Mouse (Mus musculus) MEL (cell line): ENCODE measurements at regions not wholly inside any gene's neighbourhood (a gene's known extent, or its start where the extent isn't known, plus 50 kb on each side); places are given as distances from the start of the nearest gene placed in this dataset.

Source experiments
- DNase-seq: peaks from one replicate; pipeline ENCODE4 v3.0.0; 2011; ENCODE audit warnings: low read depth, low spot score
- H3K27ac ChIP-seq: 2 replicates; pipeline ENCODE4 v1.5.1; 2012; ENCODE audit warnings: low read depth, mild to moderate bottlenecking, control low read depth, low read length, moderate library complexity; ENCODE audit not compliant: control insufficient read depth
- H3K27me3 ChIP-seq, 2 experiments: fragments of 150-350 bp in 1 of 2; sonication (generic) in 1 of 2; 2 replicates each; pipeline ENCODE4 v1.6.1; 2012; ENCODE audit warnings: low read length in 2 of 2, mild to moderate bottlenecking in 2 of 2, improper control_type of control experiment in 1 of 2, moderate library complexity in 1 of 2; ENCODE audit not compliant: insufficient read depth in 2 of 2, control insufficient read depth in 1 of 2
- H3K36me3 ChIP-seq, 2 experiments: 2 replicates each; pipeline ENCODE4 v1.6.1; 2012 to 2014; ENCODE audit warnings: low read length in 2 of 2, improper control_type of control experiment in 1 of 2, inconsistent platforms in 1 of 2, mild to moderate bottlenecking in 1 of 2; ENCODE audit not compliant: insufficient read depth in 2 of 2, control insufficient read depth in 1 of 2
- H3K4me1 ChIP-seq, 2 experiments: fragments of 150-350 bp in 1 of 2; sonication (generic) in 1 of 2; 2 replicates each; pipeline ENCODE4 v1.6.1; 2012; ENCODE audit warnings: low read length in 2 of 2, improper control_type of control experiment in 1 of 2, mild to moderate bottlenecking in 1 of 2; ENCODE audit not compliant: insufficient read depth in 2 of 2, control insufficient read depth in 1 of 2
- H3K4me3 ChIP-seq, 2 experiments: fragments of 150-350 bp in 1 of 2; sonication (generic) in 1 of 2; 2 replicates each; pipeline ENCODE4 v1.5.1; 2012; ENCODE audit warnings: low read depth in 2 of 2, low read length in 2 of 2, mild to moderate bottlenecking in 2 of 2, moderate library complexity in 2 of 2, control low read depth in 1 of 2, improper control_type of control experiment in 1 of 2; ENCODE audit not compliant: control insufficient read depth in 1 of 2, insufficient read depth in 1 of 2
- H3K79me2 ChIP-seq: 2 replicates; pipeline ENCODE4 v1.6.1; 2012; ENCODE audit warnings: mild to moderate bottlenecking, low read length, moderate library complexity; ENCODE audit not compliant: control insufficient read depth, poor library complexity, insufficient read depth
- H3K9ac ChIP-seq: 2 replicates; pipeline ENCODE4 v1.6.1; 2012; ENCODE audit warnings: low read depth, mild to moderate bottlenecking, control low read depth, low read length, moderate library complexity; ENCODE audit not compliant: control insufficient read depth, poor library complexity, severe bottlenecking
- H3K9me3 ChIP-seq: fragments of 150-350 bp; sonication (generic); replicated peaks from 2 replicates; pipeline ENCODE4 v1.6.1; 2012; ENCODE audit warnings: mild to moderate bottlenecking, low read length, improper control_type of control experiment, moderate library complexity; ENCODE audit not compliant: insufficient read depth
- BHLHE40 ChIP-seq: IDR thresholded peaks from 2 replicates; pipeline ENCODE4 v1.6.1; 2012; ENCODE audit warnings: low read depth, mild to moderate bottlenecking, inconsistent platforms, low read length, improper control_type of control experiment, borderline replicate concordance
- CHD1 ChIP-seq: IDR thresholded peaks from 2 replicates; pipeline ENCODE4 v1.6.1; 2012; ENCODE audit warnings: low read depth, mild to moderate bottlenecking, inconsistent platforms, low read length, improper control_type of control experiment
- CHD2 ChIP-seq: IDR thresholded peaks from 2 replicates; pipeline ENCODE4 v1.6.1; 2011; ENCODE audit warnings: low read length, improper control_type of control experiment
- E2F4 ChIP-seq: IDR thresholded peaks from 2 replicates; pipeline ENCODE4 v1.6.1; 2011; ENCODE audit warnings: low read depth, low read length, improper control_type of control experiment, borderline replicate concordance
- ELF1 ChIP-seq: IDR thresholded peaks from 2 replicates; pipeline ENCODE4 v1.6.1; 2014; ENCODE audit warnings: low read depth, mild to moderate bottlenecking, inconsistent platforms, low read length, improper control_type of control experiment, moderate library complexity
- ETS1 ChIP-seq: IDR thresholded peaks from 2 replicates; pipeline ENCODE4 v1.6.1; 2012; ENCODE audit warnings: low read depth, mild to moderate bottlenecking, inconsistent platforms, low read length, improper control_type of control experiment, moderate library complexity
- GABPA ChIP-seq: IDR thresholded peaks from 2 replicates; pipeline ENCODE4 v1.6.1; 2012; ENCODE audit warnings: low read depth, mild to moderate bottlenecking, inconsistent platforms, low read length, improper control_type of control experiment, moderate library complexity
- GATA1 ChIP-seq: IDR thresholded peaks from 2 replicates; pipeline ENCODE4 v1.6.1; 2011; ENCODE audit warnings: low read depth, low read length, improper control_type of control experiment
- JUND ChIP-seq: IDR thresholded peaks from 2 replicates; pipeline ENCODE4 v1.6.1; 2011; ENCODE audit warnings: low read depth, mild to moderate bottlenecking, improper control_type of control experiment, low read length
- KAT2A ChIP-seq: conservative IDR thresholded peaks from 2 replicates; pipeline ENCODE4 v1.6.1; 2012; ENCODE audit warnings: low read depth, low read length, improper control_type of control experiment, inconsistent platforms
- MEF2A ChIP-seq: IDR thresholded peaks from 2 replicates; pipeline ENCODE4 v1.6.1; 2014; ENCODE audit warnings: low read depth, mild to moderate bottlenecking, inconsistent platforms, low read length, improper control_type of control experiment; ENCODE audit not compliant: poor library complexity, insufficient replicate concordance, severe bottlenecking; ENCODE audit errors: extremely low read depth
- MXI1 ChIP-seq: IDR thresholded peaks from 2 replicates; pipeline ENCODE4 v1.6.1; 2011; ENCODE audit warnings: mild to moderate bottlenecking, low read depth, low read length, improper control_type of control experiment
- MYC ChIP-seq: IDR thresholded peaks from 2 replicates; pipeline ENCODE4 v1.6.1; 2011; ENCODE audit warnings: low read depth, mild to moderate bottlenecking, low read length, improper control_type of control experiment, moderate library complexity
- NELFE ChIP-seq: IDR thresholded peaks from 2 replicates; pipeline ENCODE4 v1.6.1; 2011; ENCODE audit warnings: low read depth, low read length, improper control_type of control experiment
- NRF1 ChIP-seq: IDR thresholded peaks from 2 replicates; pipeline ENCODE4 v1.6.1; 2014; ENCODE audit warnings: low read depth, mild to moderate bottlenecking, inconsistent platforms, low read length, improper control_type of control experiment, moderate library complexity; ENCODE audit not compliant: poor library complexity, insufficient read depth, severe bottlenecking
- POLR2A ChIP-seq, 2 experiments: IDR thresholded peaks; 2 replicates each; pipeline ENCODE4 v1.6.1; 2011 to 2012; ENCODE audit warnings: low read length in 2 of 2, mild to moderate bottlenecking in 2 of 2, control low read depth in 1 of 2, improper control_type of control experiment in 1 of 2, low read depth in 1 of 2, moderate library complexity in 1 of 2; ENCODE audit not compliant: control insufficient read depth in 1 of 2, insufficient read depth in 1 of 2, poor library complexity in 1 of 2
- RCOR1 ChIP-seq: IDR thresholded peaks from 2 replicates; pipeline ENCODE4 v1.6.1; 2012; ENCODE audit warnings: low read depth, mild to moderate bottlenecking, inconsistent platforms, low read length, improper control_type of control experiment
- TBP ChIP-seq: IDR thresholded peaks from 2 replicates; pipeline ENCODE4 v1.8.0; 2011; ENCODE audit warnings: low read depth, low read length, improper control_type of control experiment
- TCF12 ChIP-seq: IDR thresholded peaks from 2 replicates; pipeline ENCODE4 v1.6.1; 2014; ENCODE audit warnings: low read depth, mild to moderate bottlenecking, inconsistent platforms, low read length, improper control_type of control experiment, moderate library complexity
- USF1 ChIP-seq: IDR thresholded peaks from 2 replicates; pipeline ENCODE4 v1.6.1; 2014; ENCODE audit warnings: low read depth, mild to moderate bottlenecking, inconsistent platforms, low read length, improper control_type of control experiment, moderate library complexity
- USF2 ChIP-seq, 2 experiments: IDR thresholded peaks; 2 replicates each; pipeline ENCODE4 v1.6.1; 2011 to 2012; ENCODE audit warnings: improper control_type of control experiment in 2 of 2, low read length in 2 of 2, borderline replicate concordance in 1 of 2, inconsistent platforms in 1 of 2, low read depth in 1 of 2, mild to moderate bottlenecking in 1 of 2; ENCODE audit not compliant: insufficient read depth in 1 of 2
- ZMIZ1 ChIP-seq: IDR thresholded peaks from 2 replicates; pipeline ENCODE4 v1.6.1; 2012; ENCODE audit warnings: low read depth, mild to moderate bottlenecking, inconsistent platforms, low read length, improper control_type of control experiment, moderate library complexity

DNA sequence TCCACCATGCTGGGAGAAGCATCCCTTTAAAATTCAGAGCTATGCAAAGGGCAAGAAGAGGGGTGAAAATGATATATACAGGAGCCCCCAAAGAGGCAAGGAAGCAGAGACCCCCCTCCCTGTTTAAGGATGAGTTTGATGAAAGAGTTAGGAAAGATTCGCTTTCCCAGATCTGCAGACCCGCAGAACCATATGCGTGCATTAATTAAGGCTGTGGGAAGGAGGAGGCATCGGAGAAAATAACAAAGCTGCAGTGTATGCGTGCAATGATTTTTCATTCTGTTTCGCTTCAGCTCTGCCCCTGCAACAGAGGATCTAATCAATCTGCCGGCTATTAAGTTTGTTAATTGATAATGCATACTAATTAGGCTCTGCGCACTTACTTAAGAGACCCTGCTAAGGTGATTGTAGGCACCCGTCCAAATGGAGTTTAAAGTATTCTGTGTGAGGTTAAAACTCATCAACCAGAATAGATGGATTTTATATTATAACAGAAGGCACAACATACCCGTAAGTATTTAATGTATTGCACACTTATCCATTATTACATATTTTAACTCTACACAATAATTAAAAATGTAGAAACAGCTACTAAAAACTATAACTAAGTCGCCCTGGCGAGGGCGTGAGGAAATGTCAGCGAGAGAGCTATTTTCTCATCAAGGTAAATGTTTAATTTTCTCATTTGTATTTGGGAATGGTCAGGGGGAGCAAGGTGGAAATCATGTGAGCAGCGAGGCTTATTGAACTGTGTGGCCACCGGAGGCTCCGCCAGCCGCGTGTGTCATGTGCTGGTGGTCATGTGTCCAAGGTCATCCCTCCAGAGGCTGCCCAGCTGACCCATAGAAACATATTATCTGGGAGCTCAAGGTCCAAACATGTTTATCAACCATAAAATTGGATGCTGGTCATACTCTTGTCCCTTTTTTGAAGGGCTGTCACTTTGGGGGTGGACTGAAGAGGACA is 143.2 kb upstream of the Tbca start:
- no peaks in the 10 kb centered on the region for H3K9me3 ChIP-seq
- no peak overlapping the region for H3K4me3 ChIP-seq
- H3K27ac ChIP-seq: no peak overlapping the region
- no peak overlapping the region for H3K9ac ChIP-seq
- no peak for TF ChIP-seq TCF12
- TF ChIP-seq ETS1: no peak
- TF ChIP-seq GABPA: no peak
- no peak for TF ChIP-seq MEF2A
- no peak for TF ChIP-seq MYC
- no peak for TF ChIP-seq CHD1
- no peak for TF ChIP-seq ELF1
- no peak for TF ChIP-seq BHLHE40
- no peak for TF ChIP-seq TBP
- no peak for TF ChIP-seq POLR2A (IDR thresholded peaks at IDR 0.05; ENCODE audit: control insufficient read depth in 1 of 2, insufficient read depth in 1 of 2, low read depth in 1 of 2, low read length in 2 of 2, poor library complexity in 1 of 2)
- TF ChIP-seq MXI1: no peak
- no peak for TF ChIP-seq KAT2A
- no peak for TF ChIP-seq JUND
- peaks cover 0 to 1% of the 10 kb centered on the region in 2 experiments; a peak in 2 of 4 replicates for H3K27me3 ChIP-seq
- DNase-seq: no peak
- H3K79me2 ChIP-seq: no peaks in the 10 kb centered on the region
- no peaks in the 10 kb centered on the region for H3K4me1 ChIP-seq
- no peaks in the 10 kb centered on the region for H3K36me3 ChIP-seq

DNA sequence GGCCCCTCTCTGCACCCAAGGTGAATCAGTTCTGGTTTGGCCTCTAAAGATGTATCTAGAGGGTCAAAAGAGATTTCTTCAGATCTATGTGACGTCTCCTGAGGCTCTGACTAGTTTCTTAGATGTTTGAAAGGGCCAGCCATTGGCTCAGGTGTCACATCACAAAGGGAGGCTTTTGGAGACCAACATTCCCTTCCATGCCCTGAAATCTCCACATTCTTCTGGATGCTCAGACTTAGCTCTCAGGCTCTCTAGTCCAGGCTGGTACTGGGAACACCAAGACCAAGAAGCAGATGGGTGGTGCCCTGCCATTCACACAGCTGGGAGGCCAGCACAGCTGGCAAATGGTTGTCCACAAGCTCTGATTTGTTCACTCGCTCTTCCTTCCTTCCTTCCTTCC is 142.4 kb upstream of the Tbca start:
- H3K9ac ChIP-seq: no peak overlapping the region
- no peak for DNase-seq
- no peak for TF ChIP-seq USF2 (IDR thresholded peaks at IDR 0.05; ENCODE audit: borderline replicate concordance in 1 of 2, insufficient read depth in 1 of 2, low read depth in 1 of 2, low read length in 2 of 2)
- TF ChIP-seq CHD2: no peak
- TF ChIP-seq USF1: no peak
- no peak for TF ChIP-seq BHLHE40
- no peak for TF ChIP-seq ZMIZ1
- TF ChIP-seq RCOR1: no peak
- TF ChIP-seq TCF12: no peak
- TF ChIP-seq E2F4: no peak
- no peak for TF ChIP-seq MEF2A
- no peak for TF ChIP-seq NELFE
- no peak for TF ChIP-seq GATA1
- no peak for TF ChIP-seq NRF1
- TF ChIP-seq, all 39 proteins: peak for 0
- Histone ChIP-seq H3K36me3 (no peaks in the 10 kb centered on the region), H3K79me2 (no peaks in the 10 kb centered on the region), H3K4me3 (no peak overlapping the region), H3K27me3 (peaks cover 0 to 1% of the 10 kb centered on the region in 2 experiments; a peak in 2 of 4 replicates), H3K4me1 (no peaks in the 10 kb centered on the region), H3K27ac (no peak overlapping the region), H3K9me3 (no peaks in the 10 kb centered on the region)
